21 mouse cellular contexts compared by ENCODE assay signal in the genomic region with DNA sequence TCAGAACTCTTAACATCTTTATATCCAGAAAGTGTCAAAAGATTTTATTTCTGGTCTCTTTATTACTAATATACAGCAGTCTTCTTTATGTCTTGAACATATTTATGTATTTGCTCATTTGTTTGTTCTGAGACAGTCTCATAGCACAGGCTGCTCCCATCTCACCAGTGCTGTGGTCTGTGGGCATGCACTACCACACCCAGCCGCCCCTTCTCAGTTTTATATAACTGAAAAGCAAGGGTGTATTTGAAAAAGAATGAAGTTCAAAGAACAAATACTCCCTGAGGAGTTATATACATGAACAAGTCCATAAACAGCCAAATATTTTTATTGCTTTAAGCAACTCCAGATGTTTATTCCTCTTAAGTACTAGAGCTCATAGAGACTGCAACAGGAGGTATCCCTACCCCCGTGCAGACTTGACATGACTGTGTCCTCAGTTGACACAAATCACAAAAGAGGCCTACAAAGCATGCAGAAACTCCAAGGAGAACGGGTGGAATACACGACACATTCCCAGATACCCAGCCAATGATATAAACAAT.
DNase-seq lines count a peak whose midpoint lies in the region; ATAC-seq lines count a peak whose summit lies in the region.
"Had no signal": no experiment of that assay in that cellular context is flagged by ENCODE, and none has a peak within 500 bp of the region (broad histone marks: within the 10 kb centered on the region; RNA-seq: fewer than 3 reads in every experiment).

No protein-coding gene starts in this region.

- no peak for DNase-seq in heart, embryonic 10.5 days (ENCODE audit: low spot score)
- no peak for DNase-seq in heart, postnatal 10 days
- DNase-seq in kidney, postnatal 25 days = no peak
- peak; percentile 31 for DNase-seq in testis, postnatal 10 days (ENCODE audit: low spot score)
- no peak for DNase-seq in testis, postnatal 14 days (ENCODE audit: low spot score)
- peak; percentile 10 for DNase-seq in forelimb bud, embryonic 11.5 days (ENCODE audit: low read depth, low spot score)
- DNase-seq: adrenal gland, postnatal 25 days; cerebellum, adult 8-10 months; cerebellum, postnatal 36 days; embryo, embryonic 11 days; gastrocnemius, postnatal 14 days; lung, postnatal 4 days; right cerebral cortex, adult 18-20 months; right cerebral cortex, postnatal 4 days had no signal

- intact Hi-C loops in heart, postnatal 10 days (cut with DNase I) = loop anchor here (5.0 kb wide), 1 partner anchor 111 kb away; a partner anchor contains a TSS

- H3K4me2 ChIP-seq in kidney, embryonic 16.5 days (replicated peaks; ENCODE audit: low read depth, low read length) = no peak overlapping the region
- H3K4me2 ChIP-seq: hindbrain, embryonic 12.5 days; kidney, embryonic 15.5 days had no signal

- H3K27ac ChIP-seq in heart, embryonic 10.5 days = peak overlapping the region; percentile 85; the same call in 1 of the 2 replicates
- no peak overlapping the region for H3K27ac ChIP-seq in kidney, embryonic 16.5 days (ENCODE audit: low read length)
- H3K27ac ChIP-seq: hindbrain, embryonic 12.5 days; kidney, embryonic 15.5 days; midbrain, embryonic 10.5 days had no signal

- H3K9ac ChIP-seq in kidney, embryonic 16.5 days (replicated peaks; ENCODE audit: low read length) = no peak overlapping the region
- H3K9ac ChIP-seq: hindbrain, embryonic 12.5 days; kidney, embryonic 15.5 days had no signal

- peak; percentile 54; the same call in 1 of the 2 replicates for ATAC-seq in kidney, embryonic 16.5 days (ENCODE audit: low FRiP score, low TSS enrichment)
- no peak for ATAC-seq in megakaryocyte progenitor cell, adult 5-6 weeks (replicated peaks; ENCODE audit: poor library complexity)
- ATAC-seq: CD4-positive, CD25-positive, alpha-beta regulatory T cell, adult 4 months; intestine, postnatal 0 days had no signal

- H3K4me3 ChIP-seq in heart, embryonic 10.5 days = no peak overlapping the region
- no peak overlapping the region for H3K4me3 ChIP-seq in kidney, embryonic 16.5 days (ENCODE audit: low read length)
- H3K4me3 ChIP-seq: hindbrain, embryonic 12.5 days; kidney, embryonic 15.5 days; midbrain, embryonic 10.5 days had no signal

- 77% methylated on average over 4 of the region's 4 CpGs for WGBS in heart, embryonic 10.5 days
- WGBS in kidney, embryonic 16.5 days = 50% methylated on average over 4 of the region's 4 CpGs

- no peaks in the 10 kb centered on the region for H3K27me3 ChIP-seq in heart, embryonic 10.5 days (ENCODE audit: insufficient read depth, poor library complexity, severe bottlenecking)
- no peaks in the 10 kb centered on the region for H3K27me3 ChIP-seq in kidney, embryonic 16.5 days (ENCODE audit: insufficient read depth, low read length)
- H3K27me3 ChIP-seq: hindbrain, embryonic 12.5 days; kidney, embryonic 15.5 days had no signal

- H3K36me3 ChIP-seq in heart, embryonic 10.5 days = no peaks in the 10 kb centered on the region
- H3K36me3 ChIP-seq in kidney, embryonic 16.5 days (ENCODE audit: insufficient read depth, low read length) = no peaks in the 10 kb centered on the region
- H3K36me3 ChIP-seq: hindbrain, embryonic 12.5 days; kidney, embryonic 15.5 days had no signal

- H3K4me1 ChIP-seq in heart, embryonic 10.5 days = peaks cover 44% of the 10 kb centered on the region
- peaks cover 9% of the 10 kb centered on the region for H3K4me1 ChIP-seq in kidney, embryonic 16.5 days (ENCODE audit: insufficient read depth, low read length)
- H3K4me1 ChIP-seq: midbrain, embryonic 10.5 days had no signal

- no peaks in the 10 kb centered on the region for H3K9me3 ChIP-seq in heart, embryonic 10.5 days
- H3K9me3 ChIP-seq in kidney, embryonic 16.5 days (ENCODE audit: low read length) = no peaks in the 10 kb centered on the region
- H3K9me3 ChIP-seq: hindbrain, embryonic 12.5 days; kidney, embryonic 15.5 days; midbrain, embryonic 10.5 days had no signal

Comparison
In these comparisons a context has a peak if more than half of its experiments do, and no peak if none do; other contexts are left out.
1. DNase-seq: peak in testis, postnatal 10 days (single experiment) and forelimb bud, embryonic 11.5 days (single experiment); none in heart, embryonic 10.5 days (single experiment), heart, postnatal 10 days (0 of 2), kidney, postnatal 25 days (0 of 2) and testis, postnatal 14 days (single experiment).